In the genomic region with DNA sequence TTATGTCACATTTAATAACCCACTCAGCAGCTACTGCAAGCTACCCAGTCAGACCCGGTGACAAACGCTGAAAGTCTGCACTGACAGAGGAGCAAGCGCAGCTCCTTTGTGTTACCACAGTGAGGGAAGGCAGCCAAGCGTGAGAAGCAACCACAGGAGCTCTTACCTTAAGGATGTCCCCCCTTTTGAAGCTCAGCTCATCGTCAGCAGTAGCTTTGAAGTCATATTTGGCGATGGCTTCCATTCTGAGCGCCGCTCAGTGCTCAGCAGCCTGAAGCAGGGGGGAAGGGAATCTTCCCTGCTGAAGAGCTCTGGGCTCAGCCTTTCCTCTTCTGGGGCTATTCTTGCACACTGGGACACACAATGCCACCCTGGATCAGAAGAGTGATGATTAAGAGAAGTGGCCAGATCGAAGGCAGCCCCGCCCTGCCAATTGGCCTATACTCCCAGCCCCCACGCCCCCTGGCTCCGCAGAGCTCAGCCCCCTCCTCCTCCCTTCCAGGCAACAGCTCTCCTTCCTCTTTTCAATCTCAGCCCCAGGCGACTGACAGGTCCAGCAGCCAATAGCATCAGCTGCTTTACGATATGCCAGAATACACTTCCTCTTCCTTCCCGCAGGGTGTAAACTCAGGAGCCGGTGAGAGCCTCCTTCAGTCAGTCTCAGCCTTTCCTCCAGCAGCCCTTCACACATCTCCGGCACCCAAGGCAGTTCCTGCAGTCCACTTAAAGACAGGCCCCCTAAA, we compare ENCODE assay signal across 8 mouse cellular contexts. TPM values are rescaled to one million over a fixed set of nuclear protein-coding genes. Genes with fewer than 3 reads are reported as not detected.
DNase-seq lines count a peak whose midpoint lies in the region; ATAC-seq and TF ChIP-seq lines count a peak whose summit lies in the region.

No protein-coding gene starts in this region.

- 8% methylated on average over 17 of the region's 17 CpGs for WGBS in hindbrain, embryonic 12.5 days
- WGBS in lung, postnatal 0 days = 10% methylated on average over 17 of the region's 17 CpGs

- peak; percentile 96 for DNase-seq in MEL-GATA-1-ER (ENCODE audit: extremely low read depth, low read depth)
- DNase-seq in cerebellum, adult 9-10 months = peak; percentile 92
- DNase-seq in frontal cortex, postnatal 10 days (ENCODE audit: low spot score in 2 of 2) = peak; percentile 91 to 92
- DNase-seq in layer of hippocampus, postnatal 10 days (ENCODE audit: low spot score in 2 of 2) = peak; percentile 91 to 95
- DNase-seq in lung, postnatal 0 days (ENCODE audit: low spot score) = peak; percentile 97
- DNase-seq in ovary, postnatal 10 days (ENCODE audit: low spot score) = peak; percentile 48
- DNase-seq in thymus, postnatal 0 days (ENCODE audit: low spot score) = peak; percentile 89

- peak overlapping the region; percentile 92 for H3K27ac ChIP-seq in hindbrain, embryonic 12.5 days
- H3K27ac ChIP-seq in lung, postnatal 0 days (ENCODE audit: low read length) = peak overlapping the region; percentile 77

- TF ChIP-seq EP300 in lung, postnatal 0 days (IDR thresholded peaks at IDR 0.05) = no peak

- no peaks in the 10 kb centered on the region for H3K27me3 ChIP-seq in hindbrain, embryonic 12.5 days
- H3K27me3 ChIP-seq in lung, postnatal 0 days (replicated peaks; ENCODE audit: insufficient read depth, low read length) = no peaks in the 10 kb centered on the region

- peak; percentile 97 for ATAC-seq in hindbrain, embryonic 12.5 days (ENCODE audit: low FRiP score)
- peak; percentile 97 for ATAC-seq in lung, postnatal 0 days

- peak overlapping the region; percentile 69 for H3K9ac ChIP-seq in hindbrain, embryonic 12.5 days
- peak overlapping the region; percentile 68 for H3K9ac ChIP-seq in lung, postnatal 0 days (replicated peaks; ENCODE audit: low read depth)

- peaks cover 31% of the 10 kb centered on the region for H3K4me1 ChIP-seq in hindbrain, embryonic 12.5 days
- peaks cover 19% of the 10 kb centered on the region for H3K4me1 ChIP-seq in lung, postnatal 0 days (ENCODE audit: insufficient read depth, low read depth, low read length)

- H3K36me3 ChIP-seq in hindbrain, embryonic 12.5 days = peaks cover 7% of the 10 kb centered on the region
- no peaks in the 10 kb centered on the region for H3K36me3 ChIP-seq in lung, postnatal 0 days (ENCODE audit: insufficient read depth, low read length)

- peak overlapping the region; percentile 54 for H3K4me3 ChIP-seq in hindbrain, embryonic 12.5 days
- H3K4me3 ChIP-seq in lung, postnatal 0 days (ENCODE audit: low read depth, low read length) = peak overlapping the region; percentile 46

- peak overlapping the region; percentile 77 for H3K4me2 ChIP-seq in hindbrain, embryonic 12.5 days (replicated peaks)
- peak overlapping the region; percentile 82 for H3K4me2 ChIP-seq in lung, postnatal 0 days (replicated peaks; ENCODE audit: low read depth, low read length)

- H3K9me3 ChIP-seq in hindbrain, embryonic 12.5 days (replicated peaks) = no peaks in the 10 kb centered on the region
- no peaks in the 10 kb centered on the region for H3K9me3 ChIP-seq in lung, postnatal 0 days (ENCODE audit: low read length)

- peak; percentile 40 for TF ChIP-seq CTCF in lung, postnatal 0 days (IDR thresholded peaks at IDR 0.05)

RNA-seq across cellular contexts. Expression of gene Grb2, which starts 9.2 kb away (rescaled TPM):
- 151 and 164 TPM in 2 replicates for polyA plus RNA-seq in hindbrain, embryonic 12.5 days (2016; fragmentation: Nextera tagmentation; extraction: Ambion mirVana)
- total RNA-seq in layer of hippocampus, postnatal 10 days (2021) = 100 to 1,000 TPM; 160 to 186 TPM
- polyA plus RNA-seq in lung, postnatal 0 days (2015; fragmentation: Nextera tagmentation; extraction: Ambion mirVana) = 62.8 and 75.9 TPM in 2 replicates
- polyA plus RNA-seq in thymus, postnatal 0 days (2015; fragmentation: Nextera tagmentation; extraction: Ambion mirVana) = 143 and 144 TPM in 2 replicates

Comparison
In these comparisons a context has a peak if more than half of its experiments do, and no peak if none do; other contexts are left out.
1. Peak in every context shown above with its lines: DNase-seq, ATAC-seq, H3K4me3 ChIP-seq and H3K27ac ChIP-seq.